Mouse (Mus musculus) Muller cell, postnatal 12 days (primary cell): ENCODE data around the gene Wdr53.
"Not testable (repeated sequence)": the region's sequence is repeated elsewhere in the genome, so short reads cannot be mapped to it uniquely, and the experiment has no call there.

ENCODE experiments used
- DNase-seq: peaks from one replicate; pipeline ENCODE4 v3.0.0-alpha.2; 2015; ENCODE audit errors: inconsistent ontology term

Gene Wdr53

DNA sequence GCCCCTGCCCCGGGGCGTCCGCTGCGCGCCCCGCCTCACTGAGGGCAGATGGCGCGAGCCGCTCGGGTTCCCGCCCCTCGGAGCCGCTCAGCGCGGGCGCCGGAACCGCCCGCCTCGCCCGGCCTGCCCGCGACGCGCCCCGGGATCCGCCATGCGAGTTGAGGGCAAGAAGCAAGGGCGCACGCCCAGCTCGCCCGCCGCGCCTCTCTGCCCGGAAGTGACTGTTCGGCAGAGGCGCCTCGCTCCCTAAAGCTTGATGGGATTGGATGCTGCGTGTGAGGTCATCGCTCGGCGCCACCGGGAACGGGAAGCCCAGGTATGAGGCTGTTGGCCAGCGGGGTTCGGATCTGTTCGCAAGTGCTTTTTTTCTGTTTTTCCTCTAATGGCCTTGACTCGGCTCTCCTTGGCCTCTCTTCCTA, at the start of gene Wdr53, which contains the start of gene Fbxo45:
Gene Wdr53 (plus strand): TSS at position 276 of the 419 bp plus-strand sequence.
Gene Fbxo45 (minus strand): TSS at position 207 of the 419 bp plus-strand sequence.
- DNase-seq = peak; percentile 98

DNA sequence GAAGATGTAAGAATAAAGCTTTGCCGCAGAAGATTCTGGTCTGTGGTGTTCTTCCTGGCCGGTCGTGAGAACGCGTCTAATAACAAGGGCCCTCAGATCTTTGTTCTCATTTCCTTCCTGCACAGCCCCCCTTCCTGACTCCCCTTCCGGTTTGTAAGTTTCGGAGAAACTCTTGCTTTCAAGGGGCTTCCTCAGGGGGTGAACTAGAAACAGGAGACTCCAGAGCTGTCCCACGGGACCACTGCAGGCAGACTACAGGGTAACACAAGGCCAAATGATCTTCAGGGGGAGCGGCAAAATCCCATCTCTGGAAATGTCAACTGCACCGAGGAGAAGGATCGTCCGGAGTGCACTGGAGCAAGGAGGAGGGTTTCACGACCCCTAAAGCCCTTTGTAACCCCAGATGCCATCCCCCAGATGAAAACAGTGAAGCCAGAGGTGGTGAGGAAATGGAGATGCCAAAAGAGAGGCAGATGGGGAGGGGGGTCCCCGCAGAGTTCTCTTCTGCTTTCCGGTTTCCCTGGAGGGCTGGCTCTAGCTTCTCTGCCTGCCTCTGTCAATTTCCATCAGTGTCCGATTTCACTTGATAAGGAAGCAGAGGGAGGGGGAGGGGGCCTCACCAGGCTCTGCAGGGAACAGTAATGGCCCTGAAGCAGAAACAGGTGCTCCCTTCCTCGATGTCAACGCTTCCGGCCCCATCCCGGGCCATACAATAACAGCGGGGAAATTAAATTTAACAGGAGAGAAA, 46.6 kb upstream of the Wdr53 start:
- peak; percentile 24 for DNase-seq

DNA sequence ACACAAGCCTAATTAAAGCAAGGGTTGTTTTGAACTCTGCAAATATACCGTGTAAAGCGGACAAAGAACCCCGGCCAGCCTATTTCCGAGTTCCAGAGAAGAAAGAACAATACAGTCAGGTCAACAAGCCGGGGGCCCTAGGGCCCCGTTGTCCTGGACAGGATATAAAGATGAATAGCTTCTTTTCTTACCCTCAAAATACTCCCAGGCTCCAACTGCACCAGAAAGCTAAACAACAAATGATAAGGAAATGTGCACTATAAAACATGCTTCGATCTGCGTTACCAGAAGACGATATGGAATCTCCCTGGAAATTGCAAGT, 46.1 kb upstream of the Wdr53 start:
- DNase-seq = no peak

DNA sequence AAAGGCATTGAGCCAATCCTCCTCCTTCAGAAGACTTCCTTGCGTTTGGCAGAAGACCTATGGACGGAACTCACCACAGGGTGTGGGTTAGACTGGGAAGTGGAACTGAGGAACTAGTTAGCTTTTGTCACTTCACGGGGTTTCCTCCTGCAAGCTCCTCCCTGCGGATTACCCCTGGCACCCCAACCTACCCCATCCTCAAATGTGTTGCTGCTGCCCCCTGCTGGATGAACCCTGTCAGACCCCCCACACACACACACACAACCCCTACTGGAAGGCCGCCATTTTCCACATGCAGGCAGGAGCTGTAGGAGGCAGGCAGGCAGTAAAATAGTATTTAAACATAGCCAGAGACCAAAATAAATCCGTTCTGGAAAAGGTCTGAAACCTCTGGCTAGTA, 44.3 kb upstream of the Wdr53 start:
- no peak for DNase-seq

DNA sequence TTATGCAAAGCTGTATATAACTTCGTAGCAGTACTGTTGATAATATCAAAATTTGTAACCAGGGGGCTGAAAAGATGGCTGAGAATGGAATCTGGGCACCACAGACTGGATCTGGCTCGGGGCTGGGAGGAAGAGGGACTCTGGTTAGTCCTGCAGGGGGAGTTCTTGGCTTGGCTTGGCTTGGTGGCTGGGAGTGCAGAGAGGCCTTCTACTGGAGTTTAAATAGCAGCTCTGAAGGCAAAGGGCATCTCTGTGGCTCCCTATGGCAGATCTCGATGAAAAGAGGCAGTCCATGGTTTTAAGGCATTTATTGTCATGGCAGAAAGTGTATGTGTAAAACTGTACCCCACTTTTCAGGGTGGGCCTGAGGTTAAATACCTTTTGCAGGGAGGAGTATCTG, 42.1 kb upstream of the Wdr53 start:
- DNase-seq = no peak

DNA sequence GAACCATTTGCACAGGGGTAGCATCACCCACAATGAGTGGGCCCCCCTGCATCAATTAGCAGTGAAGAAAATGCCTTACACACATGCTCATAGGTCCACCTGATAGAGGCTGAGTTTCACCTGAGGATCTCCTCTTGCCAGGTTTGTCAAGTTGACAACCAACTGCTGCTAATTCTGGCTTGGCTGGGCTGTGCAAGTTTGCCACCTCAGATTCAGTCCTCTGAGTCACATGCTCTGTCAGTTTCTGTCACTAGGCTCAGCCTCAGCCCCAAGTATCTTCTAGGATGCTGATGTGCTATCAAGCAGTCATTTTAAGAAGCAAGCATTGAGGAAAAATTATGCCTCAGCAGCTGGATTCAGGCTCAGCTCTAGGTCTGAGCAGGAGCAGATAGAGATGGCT, 32.9 kb upstream of the Wdr53 start:
- DNase-seq = no peak

DNA sequence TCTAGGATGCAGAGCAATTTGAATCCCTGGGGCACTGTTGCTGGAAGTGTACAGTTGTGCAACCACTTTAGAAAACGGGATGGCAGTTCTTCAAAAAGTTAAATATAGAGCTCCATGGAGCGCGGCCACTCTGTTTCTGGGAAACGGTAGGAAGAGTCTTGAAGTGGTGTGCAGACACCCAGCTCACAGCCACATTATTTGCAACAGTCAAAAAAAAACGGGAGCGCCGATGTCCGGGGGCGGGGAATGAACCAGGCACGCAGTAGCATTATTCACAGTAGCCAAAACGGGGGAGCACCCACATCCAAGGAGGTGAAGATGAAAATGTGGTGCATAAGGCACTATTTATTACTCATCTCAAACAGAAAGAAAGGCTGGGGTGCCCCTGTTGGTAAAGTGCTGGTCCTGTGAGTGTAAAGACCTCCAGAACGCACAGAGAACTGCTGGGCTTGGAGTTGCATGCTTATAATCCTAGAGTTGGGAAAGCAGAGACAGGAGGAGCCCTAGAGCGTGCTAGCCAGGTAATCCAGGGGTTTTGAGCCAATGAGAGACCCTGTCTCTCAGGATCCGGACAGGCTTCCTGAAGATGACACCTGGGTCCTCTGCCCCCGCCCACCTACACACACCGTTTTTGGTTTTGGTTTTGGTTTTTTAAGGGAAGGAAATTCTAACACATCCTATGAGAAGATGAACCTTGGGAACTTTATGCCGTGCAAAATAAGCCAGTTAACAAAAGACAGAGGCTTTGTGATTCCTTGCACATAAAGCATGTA, 32.0 kb upstream of the Wdr53 start:
- DNase-seq = no peak

DNA sequence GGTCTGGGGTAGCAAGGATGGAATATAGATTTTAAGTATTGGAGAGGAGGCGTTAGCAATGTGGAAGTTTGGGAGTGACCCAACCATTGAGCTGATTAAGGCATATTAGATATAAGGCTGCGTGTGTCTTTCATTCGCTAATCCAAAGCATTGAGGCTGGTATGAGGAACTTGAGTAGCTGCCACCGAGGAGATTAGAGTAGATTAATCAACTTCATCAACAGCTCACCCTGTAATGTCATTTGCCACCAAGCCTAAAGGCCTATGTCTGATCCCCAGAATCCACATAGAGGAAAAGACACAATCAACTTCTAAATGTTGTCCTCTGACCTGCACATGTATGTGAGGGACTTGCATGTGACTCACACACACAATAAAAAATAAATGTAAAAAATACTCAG, 25.2 kb upstream of the Wdr53 start:
- no peak for DNase-seq

DNA sequence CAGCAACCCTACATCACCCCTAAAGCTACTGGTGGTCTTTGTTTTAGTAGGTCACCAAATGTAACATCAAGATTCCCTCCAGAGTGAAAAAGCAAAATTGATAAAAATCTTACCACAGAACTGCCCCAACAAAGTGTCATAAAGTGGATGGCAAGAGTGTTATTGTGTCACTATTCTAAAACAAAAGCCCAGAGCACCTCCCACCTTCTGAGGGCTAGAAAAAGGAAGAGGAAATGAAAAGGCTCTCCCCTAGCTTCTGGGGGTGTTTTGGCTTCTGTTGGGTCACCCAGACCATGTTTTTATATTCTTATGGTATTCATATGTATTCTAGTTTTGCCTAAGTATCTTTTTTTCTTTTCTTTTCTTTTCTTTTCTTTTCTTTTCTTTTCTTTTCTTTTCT, 24.6 kb upstream of the Wdr53 start:
- no peak for DNase-seq

DNA sequence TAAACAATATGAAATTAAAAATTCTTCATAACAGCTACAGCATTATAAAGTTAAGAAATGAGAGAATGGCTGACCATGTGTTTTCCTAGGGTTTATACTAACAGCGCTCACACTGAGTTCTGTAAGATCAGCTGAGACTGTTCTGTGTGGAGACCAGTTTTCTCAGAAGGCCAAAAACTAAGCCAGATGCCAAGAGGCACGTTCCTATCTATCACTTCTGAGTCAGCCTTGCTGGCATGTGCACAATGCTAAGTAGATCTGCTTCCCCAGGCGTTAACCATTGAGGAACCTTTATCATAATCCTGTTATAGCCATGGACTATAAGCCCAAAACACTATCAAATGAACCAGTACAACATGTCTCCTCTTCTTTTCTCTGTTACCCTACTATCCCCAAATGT, 15.0 kb upstream of the Wdr53 start:
- not testable (repeated sequence) for DNase-seq

DNA sequence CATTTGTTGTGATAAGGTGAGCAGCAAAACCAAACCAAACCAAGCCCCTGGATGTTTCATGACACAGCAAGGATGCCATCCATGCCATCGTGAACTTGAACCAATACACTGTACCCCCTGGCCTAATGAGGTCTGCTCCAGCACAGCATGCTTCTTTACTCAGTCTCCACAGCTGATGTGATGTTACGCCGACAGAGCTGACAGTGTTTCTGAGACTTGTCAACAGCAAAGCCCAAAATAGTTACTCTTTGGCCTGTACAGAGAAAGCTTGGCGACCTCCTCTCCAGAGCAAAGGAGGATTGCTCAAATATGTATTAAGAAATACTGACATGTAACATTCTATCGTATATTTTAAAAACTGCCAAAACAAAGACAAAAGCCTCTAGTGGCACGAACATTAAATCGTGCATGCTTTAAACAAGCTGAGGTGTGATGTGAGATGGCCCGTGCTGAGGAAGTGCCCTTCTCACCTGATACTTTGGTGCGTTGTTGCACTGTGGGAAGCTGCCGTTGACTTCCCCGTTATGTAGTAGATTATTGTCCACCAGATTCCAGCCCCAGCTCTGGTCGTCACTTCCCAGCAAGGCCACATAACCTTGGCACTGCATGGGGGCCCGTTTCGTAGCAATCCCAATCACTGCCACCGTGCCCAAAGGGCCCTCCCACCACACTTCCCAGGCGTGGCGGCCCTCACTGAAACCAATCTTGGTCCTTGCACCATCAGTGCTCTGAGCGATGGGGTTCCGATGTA, 8.9 kb upstream of the Wdr53 start:
- DNase-seq = no peak

DNA sequence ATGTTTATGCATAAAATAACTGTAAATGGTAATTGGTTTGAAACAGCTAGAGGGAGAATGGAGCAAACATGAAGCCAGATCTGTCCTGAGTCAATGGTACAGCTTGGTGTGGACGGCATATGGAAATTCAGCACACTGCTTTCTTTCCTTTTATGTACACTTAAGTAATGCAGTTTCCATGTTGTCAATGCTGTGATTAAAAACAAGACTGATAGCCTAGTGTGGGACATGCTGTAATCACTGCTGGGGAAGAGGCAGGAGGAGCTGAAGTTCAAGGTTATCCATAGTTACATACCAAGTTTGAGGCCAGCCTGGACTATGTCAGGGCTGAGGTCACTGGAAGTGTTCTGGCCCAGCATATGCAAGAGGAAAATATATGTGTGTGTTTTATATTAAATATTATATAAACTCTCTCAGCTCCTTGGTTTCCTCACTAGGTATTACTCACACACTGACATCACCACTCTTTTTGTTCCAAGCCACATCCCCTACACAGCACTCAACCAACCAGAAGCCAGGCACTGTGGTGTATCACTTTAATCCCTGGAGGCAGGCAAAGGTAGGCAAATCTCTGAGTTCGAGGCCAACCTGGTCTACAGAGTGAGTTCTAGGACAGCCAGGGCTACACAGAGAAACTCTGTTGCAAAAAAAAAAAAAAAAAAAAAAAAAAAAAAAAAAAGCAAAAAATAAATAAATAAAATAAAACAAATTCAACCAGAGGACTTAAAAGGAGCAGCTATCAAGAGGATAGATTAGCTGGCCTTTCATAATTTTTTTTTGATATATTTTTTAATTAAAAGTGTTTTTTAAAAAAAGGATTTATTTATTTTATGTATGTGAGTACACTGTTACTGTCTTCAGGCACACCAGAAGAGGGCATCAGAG, 7.4 kb upstream of the Wdr53 start:
- no peak for DNase-seq

DNA sequence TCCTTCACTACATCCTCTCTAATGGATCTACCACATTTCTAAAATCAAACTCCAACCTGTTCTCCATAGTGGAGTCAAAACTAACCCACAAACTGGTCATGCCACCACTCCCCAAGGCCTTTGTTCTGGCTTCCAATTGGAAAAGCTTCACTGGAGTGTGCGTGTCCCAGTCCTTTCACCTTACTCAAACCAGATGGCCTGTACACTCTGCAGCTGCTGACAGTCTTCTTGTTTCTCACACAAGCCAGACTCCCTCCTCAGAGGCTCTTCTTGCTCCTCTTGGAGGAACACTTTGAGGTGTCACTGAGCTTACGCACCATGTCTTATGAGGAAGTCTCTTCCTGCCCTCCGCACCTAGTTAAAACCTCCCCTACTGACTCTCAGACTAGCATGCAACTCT, 3.1 kb upstream of the Wdr53 start:
- DNase-seq = no peak

DNA sequence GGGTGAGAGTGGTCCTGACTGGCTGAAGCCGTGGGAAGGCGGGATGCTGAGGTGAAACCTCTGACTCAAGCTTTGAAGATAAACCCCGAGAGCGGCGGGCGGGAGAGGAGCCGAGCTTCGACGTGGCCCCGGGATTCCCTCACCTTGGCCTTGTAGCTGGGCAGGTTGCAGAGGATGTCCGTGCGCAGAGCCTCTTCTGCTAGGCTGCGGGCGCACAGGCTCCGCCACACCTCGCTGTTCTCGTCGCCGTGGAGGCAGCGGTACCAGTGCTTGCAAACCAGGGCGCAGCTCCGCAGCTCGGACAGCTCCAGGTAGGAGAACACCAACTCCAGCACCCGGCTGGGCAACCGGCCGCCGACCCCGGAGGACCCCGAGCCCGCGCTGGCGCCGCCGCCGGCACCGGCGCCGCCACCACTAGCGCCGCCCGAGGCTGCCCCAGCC, 656 bp upstream of the Wdr53 start:
- DNase-seq = peak; percentile 45

DNA sequence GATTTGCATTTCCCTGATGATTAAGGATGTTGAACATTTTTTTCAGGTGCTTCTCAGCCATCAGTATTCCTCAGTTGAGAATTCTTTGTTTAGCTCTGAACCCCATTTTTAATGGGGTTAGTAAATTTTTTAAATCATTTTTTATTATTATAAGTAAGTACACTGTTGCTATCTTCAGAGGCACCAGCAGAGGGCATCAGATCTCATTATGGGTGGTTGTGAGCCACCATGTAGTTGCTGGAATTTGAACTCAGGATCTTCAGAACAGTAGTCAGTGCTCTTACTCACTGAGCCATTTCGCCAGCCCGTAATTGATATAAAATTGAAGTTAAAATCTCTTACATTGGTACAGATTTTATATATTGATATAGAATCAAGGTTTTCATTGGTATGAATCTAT, 17.2 kb downstream of the Wdr53 start:
- DNase-seq = not testable (repeated sequence)

DNA sequence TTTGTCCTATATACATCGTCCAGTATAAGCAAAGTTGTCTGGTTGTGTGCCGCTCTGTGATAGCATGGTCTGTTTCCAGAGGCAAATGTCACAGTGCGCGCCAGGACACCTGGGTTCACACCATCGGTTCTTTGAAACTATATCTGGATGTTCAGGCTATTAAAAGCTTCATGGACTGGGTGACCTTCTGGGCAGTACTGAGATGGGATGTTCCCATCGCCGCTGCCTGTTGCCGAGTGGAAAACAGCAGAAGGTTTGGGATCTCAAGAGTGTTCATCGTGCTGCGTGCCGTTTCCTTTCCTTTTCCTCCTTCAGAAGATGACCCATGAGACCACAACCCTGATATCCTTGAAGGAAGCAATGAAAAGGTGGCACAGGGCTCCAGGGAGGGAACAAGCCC, 24.3 kb downstream of the Wdr53 start, which contains the start of gene Smco1:
Gene Smco1 (plus strand): TSS at position 178 of the 400 bp plus-strand sequence.
- no peak for DNase-seq

DNA sequence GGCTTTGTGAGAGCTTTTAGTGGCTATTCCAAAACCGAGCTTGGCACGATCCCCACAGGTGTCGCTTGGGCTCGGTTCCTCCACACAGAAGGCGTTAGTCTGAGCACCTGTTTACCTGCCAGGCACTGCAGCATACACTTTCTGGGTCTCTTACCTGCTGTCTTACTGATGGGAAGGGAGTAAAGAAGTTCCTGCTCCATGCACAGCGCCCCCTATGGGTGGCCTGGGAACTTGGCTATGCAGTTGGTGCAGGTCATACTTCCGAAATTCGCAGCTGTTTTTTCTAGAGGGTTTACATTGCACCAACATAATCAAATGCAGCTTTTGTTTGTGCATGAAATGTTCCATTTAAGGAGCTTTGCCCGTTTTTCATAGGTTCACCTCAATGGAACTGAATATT, 26.3 kb downstream of the Wdr53 start:
- no peak for DNase-seq

DNA sequence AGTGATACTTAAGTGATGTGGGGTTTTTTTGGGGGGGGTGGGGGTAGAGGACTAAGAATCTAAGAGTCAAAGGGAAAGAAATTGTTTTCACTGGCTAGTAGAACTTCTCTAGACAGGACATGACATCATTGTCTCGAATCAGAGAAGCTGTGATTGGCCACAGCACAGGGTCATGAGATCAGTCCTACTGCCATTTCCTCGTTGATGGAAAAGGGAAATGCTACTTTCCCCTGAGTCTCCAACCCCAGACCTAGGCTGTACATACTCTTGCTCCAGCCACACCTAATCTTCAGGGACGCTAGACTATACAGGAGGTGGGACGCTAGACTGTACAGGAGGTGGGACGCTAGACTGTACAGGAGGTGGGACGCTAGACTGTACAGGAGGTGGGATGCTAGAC, 28.0 kb downstream of the Wdr53 start:
- no peak for DNase-seq

DNA sequence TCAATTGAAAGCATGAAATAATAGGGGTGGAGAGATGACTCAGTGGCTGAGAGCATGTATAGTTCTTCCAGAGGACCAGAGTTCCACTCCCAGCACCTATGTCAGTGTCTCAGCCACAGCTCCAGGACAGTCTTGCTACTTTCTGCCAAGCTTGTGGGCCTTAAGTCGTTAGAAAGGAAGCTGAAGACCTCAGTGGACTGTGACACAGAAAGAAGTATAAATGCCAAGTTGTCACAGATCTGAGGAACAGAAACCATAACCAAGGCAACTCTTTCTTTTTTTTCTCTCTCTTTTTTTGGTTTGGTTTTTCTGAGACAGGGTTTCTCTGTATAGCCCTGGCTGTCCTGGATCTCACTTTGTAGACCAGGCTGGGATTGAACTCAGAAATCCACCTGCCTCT, 28.8 kb downstream of the Wdr53 start:
- DNase-seq = no peak

DNA sequence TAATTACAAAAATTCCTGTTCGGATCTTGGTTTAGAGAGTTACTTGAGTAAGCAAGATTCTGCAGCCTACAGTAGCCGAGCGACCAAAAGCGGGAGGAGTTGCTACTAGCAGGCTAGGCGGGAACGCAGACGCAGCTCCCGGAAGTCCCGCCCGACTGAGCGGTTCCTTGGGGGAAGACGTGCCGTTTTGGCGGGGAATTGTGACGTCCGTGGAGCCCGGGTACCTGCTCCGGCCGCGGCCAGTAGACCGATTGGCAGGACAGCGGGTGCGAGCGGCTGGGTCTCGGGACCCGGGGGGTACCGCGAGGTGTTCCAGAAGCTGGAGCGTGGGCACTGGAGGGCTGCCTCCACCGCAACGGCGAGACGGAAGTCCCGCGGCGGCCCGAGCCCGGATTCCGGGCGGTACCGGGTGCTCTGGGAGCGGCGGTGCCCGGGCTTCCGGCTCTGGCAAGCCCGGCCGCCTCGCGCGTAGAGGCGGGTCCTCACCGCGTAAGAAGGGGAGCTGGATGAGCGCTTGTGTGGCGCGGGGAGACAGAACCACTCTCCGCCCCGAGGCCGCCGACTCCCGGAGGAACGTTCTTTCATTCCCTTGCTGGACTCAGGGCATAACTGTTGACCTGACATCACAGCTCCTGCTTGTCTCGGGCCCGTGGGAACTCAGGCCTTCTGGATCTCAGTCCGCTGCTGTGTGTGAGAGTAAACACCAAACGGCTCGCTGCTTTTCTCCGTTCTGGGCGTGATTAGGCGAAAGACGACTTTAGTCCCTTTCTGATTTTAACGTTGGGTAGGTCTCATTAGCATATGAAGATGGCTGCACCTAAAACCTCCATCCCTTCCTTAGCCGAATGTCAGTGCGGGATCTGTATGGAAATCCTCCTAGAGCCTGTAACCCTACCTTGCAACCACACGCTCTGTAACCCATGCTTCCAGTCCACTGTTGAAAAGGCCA, 30.6 kb downstream of the Wdr53 start, which contains the start of gene Rnf168:
Gene Rnf168 (plus strand): TSS at position 152 of the 949 bp plus-strand sequence.
- DNase-seq = peak; percentile 91
